Mouse (Mus musculus) retina, postnatal 7 days (tissue): ENCODE results near the gene R3hdm1.

Source experiments
- DNase-seq: peaks from one replicate; pipeline ENCODE4 v3.0.0-alpha.2; 2012; ENCODE audit warnings: low read depth, low spot score

R3hdm1 gene

GRCm38 (mm10) chr1:128102641-128103461 is at the start of gene R3hdm1, which contains the start of gene Zranb3:
Gene R3hdm1 (plus strand): TSS chr1:128103301.
Gene Zranb3 (minus strand): TSS chr1:128103047.
- peak; percentile 99 for DNase-seq

GRCm38 (mm10) chr1:128057269-128057668 is 45.8 kb upstream of the R3hdm1 start:
- DNase-seq: no peak

DNA sequence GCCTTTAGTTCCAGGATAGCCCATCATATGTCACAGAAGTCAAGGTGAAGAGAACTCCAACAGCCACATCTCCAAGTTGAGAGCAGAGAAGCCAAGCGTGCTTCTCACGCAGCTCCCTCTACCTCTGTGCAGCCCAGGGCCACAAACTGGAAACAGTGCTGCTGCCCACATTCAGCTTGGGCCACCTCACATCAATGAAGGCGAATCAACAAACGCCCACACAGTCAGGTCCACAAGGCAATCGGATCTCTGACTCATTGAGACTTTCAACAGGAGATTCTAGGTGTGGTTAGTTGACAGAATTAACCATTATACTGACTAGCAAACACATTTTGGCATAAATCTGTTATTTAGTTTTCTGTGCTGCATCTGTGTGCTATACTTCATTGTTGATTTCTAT is 44.5 kb upstream of the R3hdm1 start:
- DNase-seq: no peak

GRCm38 (mm10) chr1:128060655-128061344 is 42.3 kb upstream of the R3hdm1 start:
- DNase-seq: no peak

DNA sequence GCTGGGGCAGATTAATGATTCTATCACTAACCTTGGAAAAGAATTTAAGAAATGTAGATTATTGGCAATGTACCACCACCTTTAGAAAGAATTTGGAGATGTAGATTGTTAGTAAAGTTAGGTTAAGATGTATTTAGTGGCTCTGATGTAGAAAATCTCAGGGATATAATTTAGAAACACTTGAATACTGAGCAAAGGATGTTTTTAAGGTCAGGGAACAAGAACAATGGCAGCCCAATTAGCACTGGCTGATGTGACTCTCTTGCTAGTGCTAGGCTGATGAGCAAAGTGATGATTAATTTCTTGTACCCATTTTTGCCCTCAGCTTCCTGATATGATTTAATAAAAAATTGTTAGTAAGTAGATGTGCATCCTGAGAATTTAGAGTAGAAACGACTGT is 41.7 kb upstream of the R3hdm1 start:
- DNase-seq: no peak

- no peak for DNase-seq
Measured at GRCm38 (mm10) chr1:128062167-128062566, 40.9 kb upstream of the R3hdm1 start.

DNA sequence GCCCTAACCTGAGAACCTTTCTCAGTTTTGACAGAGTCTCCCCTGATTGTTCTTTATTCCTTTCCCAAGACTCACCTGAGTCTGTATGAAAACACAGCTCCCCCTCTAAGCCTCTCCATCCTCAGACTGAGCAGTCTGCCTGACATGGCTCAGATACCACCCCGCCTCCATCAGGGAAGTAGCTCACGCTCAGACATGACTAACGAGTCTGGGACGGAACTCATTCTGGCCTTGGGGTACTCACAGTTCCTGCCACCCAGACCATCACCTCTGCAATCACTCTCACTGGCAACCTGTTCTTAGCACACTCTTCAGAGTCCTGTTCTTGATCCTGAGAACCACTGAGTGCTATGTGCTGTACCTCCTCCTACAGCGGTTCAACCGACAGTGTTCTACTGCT is 38.4 kb upstream of the R3hdm1 start:
- DNase-seq: no peak

DNA sequence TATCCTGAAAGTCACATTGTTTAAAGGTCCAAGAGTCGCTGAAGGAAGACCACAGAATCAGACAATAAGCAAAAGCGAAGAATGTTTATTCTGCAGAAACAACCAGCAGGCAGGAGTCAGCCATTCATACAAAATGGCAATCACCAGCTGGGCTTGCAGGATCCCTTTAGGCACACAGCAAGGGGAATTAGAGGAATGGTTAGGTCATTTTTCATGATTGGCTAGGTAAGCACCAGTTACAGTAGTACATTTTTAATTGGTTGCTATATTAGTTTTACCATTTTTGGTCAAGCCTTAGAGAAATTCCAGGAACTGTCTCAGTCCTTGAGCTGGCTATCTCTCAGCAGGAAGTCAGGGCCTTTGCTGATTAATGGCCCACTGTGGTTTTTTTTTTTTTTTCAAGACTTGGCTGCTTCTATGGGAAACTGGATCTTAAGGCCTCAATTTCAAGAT is 34.1 kb upstream of the R3hdm1 start:
- DNase-seq: no peak

GRCm38 (mm10) chr1:128070003-128070402 is 33.1 kb upstream of the R3hdm1 start:
- DNase-seq: no peak

DNA sequence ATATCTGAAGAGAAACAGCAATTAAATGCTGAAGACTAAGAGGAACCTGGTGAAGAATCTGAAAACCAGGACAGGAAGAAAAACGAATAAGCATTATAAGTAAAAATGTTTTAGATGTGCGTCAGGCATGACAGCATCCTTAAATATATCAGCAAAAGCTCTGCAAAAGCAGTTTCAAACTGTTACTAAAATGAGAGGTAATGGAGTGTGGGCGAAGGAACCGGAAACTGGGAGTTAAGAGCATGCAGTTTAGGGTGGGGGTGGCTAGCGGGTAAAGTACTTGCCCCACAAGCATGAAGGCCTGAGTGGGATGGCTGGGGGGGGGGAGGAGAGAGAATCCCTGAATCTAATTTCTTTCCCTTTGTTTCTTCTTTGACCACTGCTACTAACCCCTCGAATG is 30.1 kb upstream of the R3hdm1 start:
- DNase-seq: no peak

- no peak for DNase-seq
Measured at GRCm38 (mm10) chr1:128076791-128077479, 26.2 kb upstream of the R3hdm1 start.

GRCm38 (mm10) chr1:128077788-128078187 is 25.3 kb upstream of the R3hdm1 start:
- DNase-seq: no peak

DNA sequence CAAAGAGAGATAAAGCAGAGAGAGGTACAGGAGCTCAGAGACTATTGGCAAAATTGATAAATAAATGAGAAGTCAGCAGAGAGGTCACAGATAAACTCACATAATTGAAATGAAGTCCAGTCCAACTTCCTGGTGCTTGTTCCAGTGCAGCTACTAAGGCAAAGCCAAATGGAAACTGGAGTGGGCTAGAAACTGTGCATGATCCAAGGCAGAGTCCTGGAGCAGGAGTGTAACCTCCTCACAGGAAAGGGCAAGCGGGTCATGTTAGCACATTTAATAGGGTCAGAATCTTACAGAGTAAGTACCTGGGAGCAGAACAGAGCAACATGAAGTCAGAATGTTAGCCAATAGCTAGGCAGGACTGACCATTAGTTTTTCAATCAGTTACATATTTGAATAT is 24.5 kb upstream of the R3hdm1 start:
- no peak for DNase-seq

- no peak for DNase-seq
Measured at GRCm38 (mm10) chr1:128080936-128081696, 22.0 kb upstream of the R3hdm1 start.

- DNase-seq: no peak
Measured at GRCm38 (mm10) chr1:128081873-128082272, 21.2 kb upstream of the R3hdm1 start.

DNA sequence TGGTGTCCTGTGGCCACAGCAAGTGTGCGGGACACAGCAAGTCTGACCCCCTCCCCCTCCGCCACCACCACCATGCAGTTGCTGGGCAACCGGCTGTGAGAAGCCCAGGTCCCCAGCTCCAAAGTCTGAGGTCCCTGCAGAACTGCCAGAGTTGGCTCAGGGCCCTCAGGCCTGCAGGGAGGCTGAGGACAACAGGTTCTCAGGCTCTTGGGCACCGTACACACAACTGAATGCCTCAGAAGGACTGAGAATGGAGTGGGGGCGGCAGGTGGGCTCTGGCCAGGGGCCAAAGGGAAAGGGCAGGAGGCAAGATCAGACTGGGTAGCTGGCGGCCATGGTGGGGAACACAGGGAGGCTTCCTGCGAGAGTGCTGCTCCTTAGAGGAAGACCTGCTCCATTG is 20.3 kb upstream of the R3hdm1 start:
- no peak for DNase-seq

- no peak for DNase-seq
Measured at GRCm38 (mm10) chr1:128094686-128095085, 8.4 kb upstream of the R3hdm1 start.

DNA sequence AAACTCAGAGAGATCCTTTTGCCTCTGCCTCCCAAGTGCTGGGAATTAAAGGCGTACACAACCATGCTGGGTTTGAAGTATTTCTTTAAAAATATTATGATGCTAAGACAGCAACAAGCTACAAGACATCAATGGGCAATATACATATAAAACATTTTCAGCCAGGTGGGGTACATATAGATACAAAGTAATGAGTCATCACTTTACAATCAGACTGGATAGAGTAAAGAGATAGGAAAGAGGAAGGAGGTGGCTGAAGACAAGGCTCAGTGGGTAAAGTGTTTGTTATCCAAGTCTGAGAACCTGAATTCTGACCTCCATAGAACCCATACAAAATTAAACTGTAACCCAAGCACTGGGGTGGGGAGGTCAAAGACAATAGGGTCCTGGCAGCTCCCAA is 4.8 kb upstream of the R3hdm1 start:
- no peak for DNase-seq

DNA sequence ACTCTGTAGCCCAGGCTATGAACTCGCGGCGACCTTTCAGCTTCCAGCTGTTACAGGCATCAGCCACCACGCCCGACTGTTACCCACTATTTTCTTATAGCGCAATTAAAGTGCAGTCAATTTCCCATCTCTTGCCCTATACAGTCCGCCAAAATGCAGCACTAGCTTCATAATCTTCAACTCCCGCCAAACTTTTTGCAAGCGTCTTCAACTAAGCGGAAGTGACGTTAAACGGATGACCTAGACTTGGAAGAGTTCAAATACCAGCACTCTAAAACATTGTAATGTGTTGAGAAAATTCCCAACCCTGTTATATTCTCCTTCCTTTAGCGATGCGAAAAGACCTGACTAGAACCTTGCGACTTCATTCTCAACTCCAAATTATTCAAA is 855 bp upstream of the R3hdm1 start:
- no peak for DNase-seq

GRCm38 (mm10) chr1:128103520-128104088 is 503 bp downstream of the R3hdm1 start:
- no peak for DNase-seq

DNA sequence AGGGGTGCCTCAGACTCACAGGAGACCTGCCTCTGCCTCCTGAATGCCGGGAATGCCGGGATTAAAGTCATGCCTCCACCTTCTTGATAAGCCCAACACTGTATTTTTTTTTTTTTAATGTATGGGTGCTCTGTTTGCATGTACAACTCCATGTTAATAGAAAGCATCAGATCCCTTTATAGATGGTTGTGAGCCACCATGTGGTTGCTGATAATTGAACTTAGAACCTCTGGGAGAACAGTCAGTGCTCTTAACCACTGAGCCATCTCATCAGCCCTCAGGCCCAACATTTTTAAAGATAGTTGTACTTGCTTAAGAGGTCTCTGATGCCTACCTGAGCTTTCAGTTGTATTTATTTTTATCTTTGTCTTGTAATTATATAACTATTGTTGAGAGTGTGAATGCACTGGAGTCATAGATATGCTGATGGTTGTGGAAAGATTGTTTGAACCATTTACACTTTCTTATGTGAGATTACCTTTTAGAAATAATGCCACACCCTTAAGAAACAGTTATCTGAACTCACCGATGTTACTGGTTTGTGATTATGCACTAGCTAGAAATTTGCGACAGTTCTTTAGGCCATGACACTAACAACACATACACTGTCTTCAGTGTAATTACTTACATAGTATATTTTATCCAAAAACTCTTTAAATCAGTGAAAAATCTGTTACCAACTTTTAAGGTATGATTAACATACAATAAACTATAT is 18.0 kb downstream of the R3hdm1 start:
- DNase-seq: no peak
